In the genomic region with DNA sequence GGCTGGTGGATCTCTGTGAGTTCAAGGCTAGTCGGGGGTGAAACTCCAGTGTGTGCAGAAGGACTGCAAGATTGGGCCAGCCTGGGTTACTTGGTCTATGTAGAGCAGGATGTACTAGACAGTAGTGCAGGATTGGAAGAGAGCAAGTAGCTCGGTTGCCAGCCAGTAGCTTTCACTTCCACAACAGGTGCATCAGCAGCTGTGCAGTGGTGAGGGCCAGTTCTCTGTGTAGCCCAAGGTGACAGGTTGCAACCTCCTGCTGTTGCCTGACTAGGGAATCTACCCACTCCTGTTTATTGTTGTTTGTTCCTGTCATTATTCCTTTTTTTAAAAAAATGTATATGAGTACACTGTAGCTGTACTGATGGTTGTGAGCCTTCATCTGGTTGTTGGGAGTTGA, we compare ENCODE assay signal across 25 mouse cellular contexts.
"Had no signal": no experiment of that assay in that cellular context is flagged by ENCODE, and none has a peak within 500 bp of the region (broad histone marks: within the 10 kb centered on the region; RNA-seq: fewer than 3 reads in every experiment).

No protein-coding gene starts in this region.

- H3K9ac ChIP-seq: intestine, embryonic 15.5 days; limb, embryonic 13.5 days; lung, embryonic 14.5 days; midbrain, embryonic 13.5 days; neural tube, embryonic 12.5 days; neural tube, embryonic 15.5 days had no signal

- H3K27me3 ChIP-seq: intestine, embryonic 15.5 days; limb, embryonic 13.5 days; megakaryocyte, embryonic 14.5 days; midbrain, embryonic 13.5 days; neural tube, embryonic 12.5 days; neural tube, embryonic 15.5 days had no signal

- H3K4me1 ChIP-seq: limb, embryonic 10.5 days; midbrain, embryonic 10.5 days had no signal

- H3K4me3 ChIP-seq: intestine, embryonic 15.5 days; layer of hippocampus, adult 2 months; limb, embryonic 10.5 days; limb, embryonic 13.5 days; megakaryocyte, embryonic 14.5 days; midbrain, embryonic 10.5 days; midbrain, embryonic 13.5 days; neural tube, embryonic 12.5 days; neural tube, embryonic 15.5 days had no signal

- H3K9me3 ChIP-seq: intestine, embryonic 15.5 days; limb, embryonic 10.5 days; limb, embryonic 13.5 days; megakaryocyte, embryonic 14.5 days; midbrain, embryonic 10.5 days; midbrain, embryonic 13.5 days; neural tube, embryonic 12.5 days; neural tube, embryonic 15.5 days had no signal

- DNase-seq: kidney, adult 11 months; kidney, adult 9 months; kidney, postnatal 25 days; layer of hippocampus, adult 9-11 months; lung, embryonic 14.5 days; right cerebral cortex, adult 18-20 months; right cerebral cortex, postnatal 14 days; right cerebral cortex, postnatal 4 days; thymus, adult 2 months; thymus, postnatal 14 days; thymus, postnatal 4 days had no signal

- H3K4me2 ChIP-seq: intestine, embryonic 15.5 days; limb, embryonic 13.5 days; lung, embryonic 14.5 days; midbrain, embryonic 13.5 days; neural tube, embryonic 12.5 days; neural tube, embryonic 15.5 days had no signal

- ATAC-seq: intestine, embryonic 15.5 days; lung, postnatal 0 days; midbrain, embryonic 13.5 days; midbrain, embryonic 16.5 days had no signal

- H3K27ac ChIP-seq: intestine, embryonic 15.5 days; kidney, postnatal 0 days; layer of hippocampus, adult 2 months; limb, embryonic 10.5 days; limb, embryonic 13.5 days; macrophage; midbrain, embryonic 10.5 days; midbrain, embryonic 13.5 days; neural tube, embryonic 12.5 days; neural tube, embryonic 15.5 days; stomach, postnatal 0 days had no signal
